Mouse (Mus musculus) G1E (cell line): ENCODE measurements at regions not wholly inside any gene's neighbourhood (a gene's known extent, or its start where the extent isn't known, plus 50 kb on each side); places are given as distances from the start of the nearest gene placed in this dataset.
A peak's percentile ranks its signal among the peaks of the same experiment; 100 is the strongest.

Source experiments
- CTCF ChIP-seq: IDR thresholded peaks from 2 replicates; pipeline ENCODE4 v1.5.1; 2012; ENCODE audit warnings: low read depth, low read length, inconsistent platforms, mixed read lengths
- GATA1 ChIP-seq: IDR thresholded peaks from 2 replicates; pipeline ENCODE4 v1.6.1; 2012; ENCODE audit warnings: borderline replicate concordance, low read length, inconsistent platforms, mixed read lengths
- POLR2AphosphoS5 ChIP-seq: IDR thresholded peaks from 2 replicates; pipeline ENCODE4 v1.6.1; 2012; ENCODE audit warnings: low read depth, low read length, inconsistent platforms; ENCODE audit not compliant: insufficient replicate concordance

DNA sequence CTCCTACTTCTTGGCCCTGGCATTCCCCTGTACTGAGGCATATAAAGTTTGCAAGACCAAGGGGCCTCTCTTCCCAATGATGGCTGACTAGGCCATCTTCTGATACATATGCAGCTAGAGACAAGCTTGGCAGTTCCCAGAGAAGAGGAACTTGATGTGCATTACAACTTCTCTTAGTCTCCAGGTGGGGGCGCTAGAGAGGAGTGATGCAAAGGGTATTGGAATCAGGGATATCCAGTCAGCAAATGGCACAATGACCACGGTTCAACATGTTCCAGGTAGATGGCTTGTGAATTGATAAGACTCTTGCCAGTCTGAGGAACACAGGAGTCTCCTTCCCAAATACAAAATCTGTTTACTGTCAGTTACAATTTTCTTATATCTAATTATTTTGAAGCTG is 347.7 kb downstream of the Car8 start:
- 0 out of 2 replicates have a peak, but pooled peaks have one; percentile 19 for TF ChIP-seq CTCF
- TF ChIP-seq GATA1: no peak
- no peak for TF ChIP-seq POLR2AphosphoS5
